Mouse (Mus musculus) kidney, postnatal 36 days (tissue): ENCODE data around the gene Hist3h2ba.

Experiments used
- DNase-seq, 2 experiments: peaks; one replicate each; pipeline ENCODE4 v3.0.0; 2021 to 2022; ENCODE audit warnings: mixed read lengths in 2 of 2

Hist3h2ba gene

DNA sequence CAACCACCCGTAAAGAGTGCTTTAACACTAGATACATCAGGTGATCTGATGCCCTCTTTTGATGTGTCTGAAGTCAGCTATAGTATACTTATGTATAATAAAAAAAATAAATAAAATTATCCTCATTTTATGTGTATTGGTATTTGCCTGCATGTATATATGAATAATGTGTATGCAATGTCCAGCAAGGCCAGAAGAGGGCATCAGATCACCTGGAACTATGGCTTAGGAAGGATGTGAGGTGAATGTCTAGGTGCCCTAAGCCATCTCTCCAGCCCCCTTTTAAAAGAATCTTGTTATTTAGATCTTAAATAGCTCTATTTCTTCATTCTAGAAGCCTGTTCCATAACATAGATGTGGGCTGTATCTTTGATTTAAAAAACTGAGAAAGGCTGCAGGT, 18.6 kb downstream of the Hist3h2ba start:
- DNase-seq: peak; percentile 46 to 66

DNA sequence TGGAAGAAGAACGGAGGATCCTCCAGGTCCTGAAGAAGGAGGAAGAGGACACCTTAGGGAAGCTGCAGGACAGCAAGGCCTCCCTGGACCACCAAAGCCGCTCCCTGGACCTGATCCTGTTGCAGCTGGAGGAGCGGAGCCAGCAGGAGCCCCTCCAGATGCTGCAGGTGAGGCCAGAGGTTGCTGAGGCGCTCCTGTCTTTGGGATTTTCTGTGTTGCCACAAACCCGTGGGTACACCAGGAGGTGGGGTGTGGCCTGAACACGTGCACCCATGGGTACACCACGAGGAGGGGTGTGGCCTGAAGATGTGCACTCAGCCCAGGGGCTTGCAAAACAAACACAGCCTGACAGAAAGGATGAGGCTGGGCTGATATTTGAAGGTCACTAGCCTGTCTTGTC, 19.8 kb downstream of the Hist3h2ba start:
- no peak for DNase-seq

DNA sequence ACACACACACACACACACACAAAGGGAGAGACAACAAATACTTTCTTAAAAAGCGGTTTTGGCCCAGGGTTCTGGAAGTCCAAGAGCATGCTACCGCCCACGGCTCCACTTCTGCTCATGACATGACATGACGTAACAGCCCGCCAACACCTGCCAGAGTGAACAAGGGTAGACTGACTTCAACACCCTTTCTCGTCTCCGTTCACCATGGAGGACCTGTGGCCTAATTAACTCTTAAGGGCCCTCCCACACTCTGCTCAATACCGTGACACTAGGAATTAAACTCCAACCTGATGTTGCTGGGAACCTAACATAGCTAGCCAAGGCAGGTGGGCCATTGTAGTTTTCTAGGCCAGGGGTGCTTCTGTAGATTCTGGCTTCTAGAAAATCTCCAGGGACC, 20.3 kb downstream of the Hist3h2ba start:
- DNase-seq: peak; percentile 43 to 51

DNA sequence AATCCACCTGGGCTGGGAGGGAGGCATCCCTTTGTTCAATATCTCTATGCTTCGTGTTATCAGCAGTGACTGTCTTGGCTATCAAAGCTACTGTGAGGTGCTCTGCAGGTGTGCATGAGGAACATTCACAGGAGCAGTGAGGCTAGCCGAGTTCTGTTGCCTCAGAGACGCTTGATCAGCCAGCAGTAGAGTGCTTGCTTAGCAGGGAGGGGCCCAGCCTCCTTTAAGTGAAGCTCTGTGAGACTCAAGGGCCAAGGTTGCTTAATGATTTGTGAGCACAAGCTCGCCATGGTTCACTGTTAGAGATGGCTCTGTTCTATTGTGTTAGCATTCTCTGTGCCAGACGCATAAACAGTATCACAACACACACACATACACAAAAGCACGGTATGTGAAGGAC, 20.9 kb downstream of the Hist3h2ba start:
- DNase-seq: peak; percentile 73 to 76

DNA sequence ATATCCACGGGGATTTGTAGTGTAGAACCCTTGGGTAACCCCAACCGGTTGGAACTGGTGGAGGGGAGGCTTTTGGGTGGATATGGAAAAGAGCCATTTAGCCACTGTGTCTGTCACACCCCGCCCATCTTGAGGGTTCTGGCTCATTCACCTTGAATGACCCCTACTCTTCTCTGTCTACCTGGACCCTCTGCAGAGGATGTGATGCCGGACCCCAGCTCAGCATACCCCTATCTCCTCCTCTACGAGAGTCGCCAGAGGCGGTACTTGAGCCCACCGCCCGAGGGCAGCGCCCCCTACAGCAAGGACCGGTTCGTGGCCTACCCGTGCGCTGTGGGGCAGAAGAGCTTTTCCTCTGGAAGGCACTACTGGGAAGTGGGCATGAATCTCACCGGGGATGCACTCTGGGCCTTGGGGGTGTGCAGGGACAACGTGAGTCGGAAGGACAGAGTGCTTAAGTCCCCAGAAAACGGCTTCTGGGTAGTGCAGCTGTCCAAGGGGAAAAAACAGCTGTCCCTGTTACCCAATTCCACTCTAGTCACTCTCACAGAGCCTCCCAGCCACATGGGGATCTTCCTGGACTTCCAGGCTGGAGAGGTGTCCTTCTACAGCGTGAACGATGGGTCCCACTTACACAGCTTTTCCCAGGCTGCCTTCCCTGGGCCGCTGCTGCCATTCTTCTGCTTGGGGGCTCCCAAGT, 22.3 kb downstream of the Hist3h2ba start:
- DNase-seq: no peak

GRCm38 (mm10) chr11:58971796-58972195, 23.1 kb downstream of the Hist3h2ba start:
- no peak for DNase-seq

- DNase-seq: peak; percentile 37 to 74
Observed at GRCm38 (mm10) chr11:58974414-58974813, 25.7 kb downstream of the Hist3h2ba start.

DNA sequence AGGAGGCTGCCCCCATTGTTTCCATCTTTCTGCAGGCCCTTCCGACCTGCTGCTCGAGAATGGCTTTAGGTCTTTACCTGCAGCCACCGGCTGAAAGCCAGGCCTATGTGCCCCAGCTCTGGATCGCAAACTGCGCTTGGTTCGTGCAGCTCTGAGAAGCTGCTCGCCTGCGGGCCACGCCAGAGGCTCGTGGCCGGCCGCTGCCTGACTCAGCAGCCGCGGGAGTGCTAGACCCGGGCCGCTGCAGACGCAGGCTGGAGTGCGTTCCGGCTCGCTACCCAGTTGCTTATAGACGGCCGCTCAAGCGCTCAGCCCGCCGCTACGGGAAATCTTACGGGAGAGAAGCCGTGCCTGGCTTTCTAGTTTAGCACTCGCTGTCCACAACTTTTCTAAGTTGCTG, 28.4 kb downstream of the Hist3h2ba start:
- peak; percentile 40 to 66 for DNase-seq

DNA sequence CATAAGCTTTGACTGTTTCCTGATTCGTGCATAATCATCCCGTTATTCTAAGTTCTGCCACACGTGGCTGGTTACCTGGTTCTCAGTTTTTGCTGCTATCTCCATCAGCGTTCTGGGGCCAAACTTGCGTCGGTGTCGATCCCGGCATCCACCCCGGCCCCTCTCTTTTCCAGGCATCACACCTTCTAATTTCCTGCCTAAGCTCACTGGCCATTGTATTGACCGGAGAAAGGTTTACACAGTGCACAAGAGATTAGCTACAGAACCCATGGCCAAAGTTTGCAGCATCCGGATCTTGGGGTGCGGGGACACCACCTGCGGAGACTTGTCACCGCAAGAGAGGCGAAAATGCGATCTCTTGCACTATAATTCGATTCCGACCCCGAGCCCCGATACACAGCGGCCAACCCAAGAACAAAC, 28.9 kb downstream of the Hist3h2ba start:
- no peak for DNase-seq

DNA sequence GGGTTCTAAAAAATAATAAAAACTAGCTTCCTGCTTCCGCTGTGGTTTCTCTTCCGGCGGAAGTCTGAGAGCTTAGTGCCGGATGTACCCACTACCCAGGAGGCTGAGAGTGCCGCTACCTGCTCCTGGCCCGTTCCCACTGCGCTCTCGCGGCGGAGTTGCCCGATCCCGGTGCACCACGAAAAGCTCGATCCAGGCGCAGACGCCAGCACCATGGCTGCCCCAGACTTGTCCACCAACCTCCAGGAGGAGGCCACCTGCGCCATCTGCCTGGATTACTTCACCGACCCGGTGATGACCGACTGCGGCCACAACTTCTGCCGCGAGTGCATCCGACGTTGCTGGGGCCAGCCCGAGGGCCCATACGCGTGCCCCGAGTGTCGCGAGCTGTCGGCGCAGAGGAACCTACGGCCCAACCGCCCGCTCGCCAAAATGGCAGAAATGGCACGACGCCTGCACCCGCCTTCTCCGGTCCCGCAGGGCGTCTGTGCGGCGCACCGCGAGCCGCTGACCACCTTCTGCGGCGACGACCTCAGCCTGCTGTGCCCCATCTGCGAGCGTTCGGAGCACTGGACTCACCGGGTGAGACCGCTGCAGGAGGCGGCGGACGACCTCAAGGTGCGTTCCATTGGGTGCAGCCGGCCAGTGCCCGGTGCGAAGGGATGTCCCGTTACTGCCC, 29.4 kb downstream of the Hist3h2ba start, which contains the start of gene Trim11:
Trim11 (plus strand) TSS at position 67 of the 679 bp plus-strand sequence.
- peak; percentile 73 to 78 for DNase-seq

- peak in 1 of 2 experiments; percentile 27 for DNase-seq
Observed at GRCm38 (mm10) chr11:58978706-58979030, 29.9 kb downstream of the Hist3h2ba start.

GRCm38 (mm10) chr11:58979183-58979582, 30.5 kb downstream of the Hist3h2ba start:
- no peak for DNase-seq

- no peak for DNase-seq
Observed at GRCm38 (mm10) chr11:58979661-58980060, 30.9 kb downstream of the Hist3h2ba start.

GRCm38 (mm10) chr11:58980381-58980990, 31.8 kb downstream of the Hist3h2ba start:
- peak; percentile 79 to 87 for DNase-seq

DNA sequence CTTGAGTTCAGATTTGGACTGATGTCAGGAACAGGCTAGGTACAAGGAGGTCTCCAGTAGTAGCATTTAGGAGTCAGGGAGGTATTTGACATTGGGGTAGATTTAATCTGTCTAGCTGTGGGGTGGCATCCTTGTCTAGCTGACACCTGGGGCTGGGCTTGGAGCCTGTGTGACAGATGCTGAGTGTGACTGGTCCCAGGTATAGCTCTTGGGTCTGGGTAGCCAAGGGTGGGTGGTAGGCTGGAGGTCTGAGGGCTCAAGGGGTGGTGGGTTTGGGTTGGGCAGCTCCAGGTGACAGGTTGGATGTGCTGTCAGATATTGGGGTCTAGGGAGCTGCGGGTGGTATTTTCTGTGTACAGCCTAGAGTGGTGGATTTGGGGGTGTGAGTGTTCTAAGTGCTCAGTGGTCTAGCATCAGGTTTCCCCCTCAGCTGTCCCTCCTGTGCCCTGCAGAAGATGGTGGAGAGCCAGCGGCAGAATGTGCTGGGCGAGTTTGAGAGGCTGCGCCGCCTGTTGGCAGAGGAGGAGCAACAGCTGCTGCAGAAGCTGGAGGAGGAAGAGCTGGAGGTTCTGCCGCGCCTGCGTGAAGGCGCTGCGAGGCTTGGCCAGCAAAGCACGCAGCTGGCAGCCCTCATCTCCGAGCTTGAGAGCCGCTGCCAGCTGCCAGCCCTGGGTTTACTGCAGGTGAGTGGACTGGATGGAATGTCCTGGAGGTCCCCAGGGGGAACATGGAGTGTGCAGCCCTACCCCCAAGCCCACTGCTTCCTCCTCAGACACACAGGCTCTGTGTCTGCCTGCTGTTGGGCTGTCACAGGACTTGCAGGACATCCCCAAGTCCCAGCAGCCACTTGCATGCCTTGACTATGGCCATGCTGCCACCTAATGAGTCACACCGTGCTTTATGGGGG, 33.1 kb downstream of the Hist3h2ba start:
- DNase-seq: peak; percentile 38 to 71

DNA sequence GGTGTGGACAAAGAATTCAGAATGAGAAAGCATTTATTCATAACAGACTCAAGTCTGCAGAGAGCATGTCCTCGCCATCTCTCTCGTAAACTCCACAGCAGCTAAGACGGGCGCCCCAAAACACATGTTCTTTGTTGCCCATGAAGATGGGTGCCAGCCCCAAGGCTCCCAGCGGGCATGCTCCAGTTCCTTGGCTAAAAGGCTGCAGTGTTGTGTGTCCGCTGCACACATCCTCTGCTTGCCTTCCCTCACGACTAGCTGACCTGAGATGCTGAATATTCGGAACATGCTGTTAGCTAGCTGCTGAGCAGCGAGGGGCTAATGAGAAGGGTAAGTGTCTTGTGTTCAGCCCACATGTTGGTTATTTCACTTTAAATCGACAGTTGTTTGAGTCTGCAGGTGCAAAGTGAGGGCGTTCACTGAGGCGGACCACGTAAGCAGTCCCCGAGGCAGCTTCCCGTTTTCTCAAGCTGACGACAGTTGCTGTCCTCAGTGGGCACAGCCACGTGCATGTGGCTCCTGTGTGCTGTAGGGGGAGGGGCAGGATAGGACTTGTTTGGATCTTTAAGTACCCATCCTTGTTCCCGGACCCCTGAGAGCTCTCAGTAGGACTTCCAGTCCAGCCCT, 33.9 kb downstream of the Hist3h2ba start:
- DNase-seq: no peak

- DNase-seq: no peak
Observed at GRCm38 (mm10) chr11:58983691-58984341, 35.1 kb downstream of the Hist3h2ba start.

GRCm38 (mm10) chr11:58984657-58985056, 35.9 kb downstream of the Hist3h2ba start:
- no peak for DNase-seq

DNA sequence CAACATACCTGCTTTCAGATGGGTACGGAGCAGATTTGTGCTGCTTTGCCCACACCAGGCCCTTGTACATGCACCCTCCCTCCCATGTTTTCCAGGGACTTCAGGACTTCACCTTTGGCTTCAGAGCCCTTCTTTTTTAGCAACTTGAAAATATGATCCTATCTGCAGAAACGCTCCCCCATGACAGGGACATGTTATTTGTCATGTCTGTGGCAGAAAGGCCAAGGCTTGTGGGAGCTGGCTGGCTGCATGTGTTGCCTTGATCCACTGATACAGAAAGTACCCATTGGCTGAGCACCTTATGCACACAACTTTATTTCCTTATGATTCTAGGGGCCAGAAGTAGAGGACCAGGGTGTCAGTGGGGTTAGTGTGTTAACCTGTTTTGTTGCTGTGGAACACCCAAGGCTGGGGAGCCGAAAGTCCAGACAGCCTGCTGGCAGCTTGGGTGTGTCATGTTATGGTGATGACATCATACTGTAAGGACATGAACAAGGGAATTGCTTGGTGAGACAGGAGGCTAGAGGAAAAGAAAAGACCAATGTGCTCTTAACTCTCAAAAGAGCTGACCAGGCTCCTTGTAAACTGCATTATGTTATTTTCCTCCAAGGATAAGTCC, 36.7 kb downstream of the Hist3h2ba start:
- DNase-seq: no peak

- DNase-seq: no peak
Observed at GRCm38 (mm10) chr11:58989166-58989565, 40.4 kb downstream of the Hist3h2ba start.

DNA sequence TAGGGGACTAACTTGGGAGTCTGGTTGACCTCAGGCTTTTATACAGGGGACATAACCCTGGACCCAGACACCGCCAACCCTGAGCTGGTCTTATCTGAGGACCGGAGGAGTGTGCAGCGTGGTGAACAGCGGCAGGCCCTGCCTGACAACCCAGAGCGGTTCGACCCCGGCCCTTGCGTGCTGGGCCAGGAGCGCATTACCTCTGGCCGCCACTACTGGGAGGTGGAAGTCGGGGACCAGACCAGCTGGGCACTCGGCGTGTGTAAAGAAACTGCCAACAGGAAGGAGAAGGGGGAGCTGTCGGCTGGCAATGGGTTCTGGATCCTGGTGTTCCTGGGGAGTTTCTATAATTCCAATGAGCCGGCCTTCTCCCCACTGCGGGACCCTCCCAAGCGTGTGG, 41.4 kb downstream of the Hist3h2ba start:
- no peak for DNase-seq
